Mouse (Mus musculus) limb, embryonic 13.5 days (tissue): ENCODE measurements around the gene Ubxn10. TPM values are rescaled to one million over a fixed set of nuclear protein-coding genes. Genes with fewer than 3 reads are reported as not detected.

Experiments
- ATAC-seq: fragments of 200-750 bp; cut with Nextera tagmentation; 2 replicates; pipeline ENCODE4 v1.8.0; 2017; ENCODE audit warnings: low read depth, moderate number of reproducible peaks, moderate TSS enrichment; ENCODE audit not compliant: low FRiP score
- H3K27ac ChIP-seq: fragments of 300-500 bp; sonication (generic); 2 replicates; pipeline ENCODE4 v1.5.1; 2015; ENCODE audit warnings: inconsistent platforms, mild to moderate bottlenecking, moderate library complexity
- H3K27me3 ChIP-seq: fragments of 300-500 bp; sonication (generic); 2 replicates; pipeline ENCODE4 v1.6.1; 2015; ENCODE audit warnings: mild to moderate bottlenecking, inconsistent platforms
- H3K36me3 ChIP-seq: fragments of 300-500 bp; sonication (generic); 2 replicates; pipeline ENCODE4 v1.6.1; 2015; ENCODE audit warnings: inconsistent platforms, mild to moderate bottlenecking, moderate library complexity
- H3K4me1 ChIP-seq: fragments of 300-500 bp; sonication (generic); 2 replicates; pipeline ENCODE4 v1.6.1; 2015; ENCODE audit warnings: inconsistent platforms
- H3K4me2 ChIP-seq: fragments of 300-500 bp; sonication (generic); replicated peaks from 2 replicates; pipeline ENCODE4 v1.6.1; 2015; ENCODE audit warnings: inconsistent platforms, mild to moderate bottlenecking, moderate library complexity
- H3K4me3 ChIP-seq: fragments of 300-500 bp; sonication (generic); 2 replicates; pipeline ENCODE4 v1.5.1; 2015; ENCODE audit warnings: moderate library complexity, mild to moderate bottlenecking, inconsistent platforms
- H3K9ac ChIP-seq: fragments of 300-500 bp; sonication (generic); 2 replicates; pipeline ENCODE4 v1.6.1; 2015; ENCODE audit warnings: mild to moderate bottlenecking, inconsistent platforms
- H3K9me3 ChIP-seq: fragments of 300-500 bp; sonication (generic); 2 replicates; pipeline ENCODE4 v1.6.1; 2016; ENCODE audit warnings: inconsistent platforms
- WGBS: fragments of 180-500 bp; shearing (Covaris S2); methylation state at CpG from one replicate; pipeline ENCODE4 v1.1.7; 2015; 5-methylcytosine and 5-hydroxymethylcytosine counted together
- polyA plus RNA-seq: library from polyadenylated mRNA; unstranded; fragments of >200 nt; fragmentation: Nextera tagmentation; extraction: Ambion mirVana; gene quantifications from 2 replicates; pipeline ENCODE4 v1.2.1, GENCODE M21; 2015

Gene Ubxn10
- polyA plus RNA-seq, 1 experiment from 2014 or later = 0.84 TPM

DNA sequence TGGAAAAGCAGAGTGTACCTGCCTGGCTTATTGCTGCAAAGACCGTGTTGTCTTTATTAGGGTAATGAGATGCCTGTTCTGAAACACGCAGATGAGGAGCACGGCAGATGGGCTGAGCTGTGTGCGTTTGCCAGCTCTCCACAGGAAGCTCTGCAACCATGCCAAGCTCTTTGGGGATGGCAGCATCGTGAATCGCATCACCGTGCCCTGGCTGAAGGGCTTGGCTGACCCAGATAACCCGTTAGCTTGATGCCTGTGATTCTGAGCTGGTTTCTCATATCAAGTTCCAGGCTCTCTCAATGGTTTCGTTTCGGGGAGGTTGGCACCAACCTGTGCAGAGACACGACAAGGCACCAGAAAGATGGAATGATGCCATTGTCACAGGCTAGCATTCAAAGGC is 26.3 kb downstream of the Ubxn10 start:
- Histone ChIP-seq H3K36me3 (no peaks in the 10 kb centered on the region), H3K27ac (no peak overlapping the region), H3K4me3 (no peak overlapping the region), H3K4me2 (no peak overlapping the region), H3K4me1 (no peaks in the 10 kb centered on the region), H3K27me3 (peaks cover 2% of the 10 kb centered on the region; the same call in 1 of the 2 replicates), H3K9ac (no peak overlapping the region), H3K9me3 (no peaks in the 10 kb centered on the region)
- 87% methylated on average over 11 of the region's 11 CpGs for WGBS
- ATAC-seq = no peak

- Histone ChIP-seq H3K27ac (no peak overlapping the region), H3K36me3 (no peaks in the 10 kb centered on the region), H3K27me3 (peaks cover 2% of the 10 kb centered on the region; the same call in 1 of the 2 replicates), H3K9me3 (no peaks in the 10 kb centered on the region), H3K4me3 (no peak overlapping the region), H3K4me1 (no peaks in the 10 kb centered on the region), H3K4me2 (no peak overlapping the region), H3K9ac (no peak overlapping the region)
- ATAC-seq = no peak
- 75% methylated on average over 7 of the region's 7 CpGs for WGBS
These were observed 27.0 kb downstream of the Ubxn10 start for GRCm38 (mm10) chr4:138709944-138710343.

DNA sequence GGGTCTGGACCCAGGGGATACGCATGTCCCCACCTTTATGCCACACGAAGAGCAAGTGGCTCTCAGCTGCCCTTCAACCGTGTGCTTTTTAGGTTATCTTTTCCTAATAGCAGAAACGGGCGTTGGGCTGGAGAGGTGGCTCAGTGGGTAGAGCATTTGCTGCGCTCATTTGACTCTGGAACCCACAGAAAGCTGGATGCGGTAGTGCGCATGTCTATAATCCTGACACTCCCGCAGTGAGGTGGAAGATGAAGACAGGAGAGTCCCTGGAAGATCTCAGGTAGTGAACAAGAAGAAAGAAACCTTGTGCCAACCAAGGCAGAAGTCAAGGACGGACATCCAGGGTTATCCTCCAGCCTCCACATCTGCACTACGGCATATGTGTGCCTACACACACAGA is 27.7 kb downstream of the Ubxn10 start:
- Histone ChIP-seq H3K36me3 (no peaks in the 10 kb centered on the region), H3K9me3 (no peaks in the 10 kb centered on the region), H3K4me1 (no peaks in the 10 kb centered on the region), H3K27ac (no peak overlapping the region), H3K4me3 (no peak overlapping the region), H3K4me2 (no peak overlapping the region), H3K9ac (no peak overlapping the region), H3K27me3 (peaks cover 2% of the 10 kb centered on the region; the same call in 1 of the 2 replicates)
- WGBS = 78% methylated on average over 11 of the region's 11 CpGs
- no peak for ATAC-seq

DNA sequence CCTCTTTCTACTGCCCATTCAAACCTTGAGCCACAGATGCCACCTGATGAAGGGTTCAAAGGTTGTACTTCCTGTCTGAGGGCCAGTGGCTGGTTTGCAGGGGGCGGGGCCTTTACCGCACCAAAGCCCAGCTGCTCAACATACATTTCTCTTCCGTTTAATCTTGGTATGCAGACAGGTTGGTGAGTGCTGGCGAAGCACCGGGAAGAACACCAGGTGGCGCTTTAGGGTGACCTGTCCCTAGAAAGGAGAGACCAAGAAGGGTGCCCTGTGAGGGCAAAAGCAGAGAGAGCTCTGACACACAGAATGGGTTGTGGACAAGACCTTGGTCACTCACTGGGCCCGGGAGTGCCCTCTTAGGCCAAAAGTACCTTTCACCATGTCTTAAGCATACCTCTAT is 28.3 kb downstream of the Ubxn10 start:
- Histone ChIP-seq H3K27me3 (peaks cover 2% of the 10 kb centered on the region; the same call in 1 of the 2 replicates), H3K4me2 (no peak overlapping the region), H3K36me3 (no peaks in the 10 kb centered on the region), H3K4me3 (no peak overlapping the region), H3K4me1 (no peaks in the 10 kb centered on the region), H3K27ac (no peak overlapping the region), H3K9me3 (no peaks in the 10 kb centered on the region), H3K9ac (no peak overlapping the region)
- 8% methylated on average over 7 of the region's 7 CpGs for WGBS
- no peak for ATAC-seq

DNA sequence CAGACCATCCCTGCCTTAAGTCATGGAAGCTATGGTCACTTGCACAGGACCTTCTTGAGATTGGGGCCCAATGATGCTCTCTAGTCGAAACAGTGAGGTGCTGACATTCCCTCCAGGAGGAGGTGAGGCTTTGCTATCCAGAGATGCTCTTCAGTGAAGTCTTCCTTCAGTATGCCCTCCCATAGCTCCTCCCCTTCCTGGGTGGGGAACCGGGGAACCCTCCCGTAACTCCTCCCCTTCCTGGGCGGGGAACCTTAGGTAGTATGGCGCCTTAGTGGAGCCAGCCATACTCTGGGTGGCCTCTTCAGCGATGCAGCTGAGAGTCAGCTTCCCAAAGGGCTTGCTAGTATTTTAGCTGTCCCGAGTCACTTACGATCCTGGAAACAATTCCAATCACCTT is 30.3 kb downstream of the Ubxn10 start:
- 93% methylated on average over 8 of the region's 8 CpGs for WGBS
- H3K4me2 ChIP-seq = no peak overlapping the region
- H3K4me3 ChIP-seq = no peak overlapping the region
- H3K36me3 ChIP-seq = no peaks in the 10 kb centered on the region
- no peaks in the 10 kb centered on the region for H3K9me3 ChIP-seq
- no peaks in the 10 kb centered on the region for H3K4me1 ChIP-seq
- H3K27ac ChIP-seq = no peak overlapping the region
- H3K27me3 ChIP-seq = no peaks in the 10 kb centered on the region
- ATAC-seq = no peak
- H3K9ac ChIP-seq = no peak overlapping the region

DNA sequence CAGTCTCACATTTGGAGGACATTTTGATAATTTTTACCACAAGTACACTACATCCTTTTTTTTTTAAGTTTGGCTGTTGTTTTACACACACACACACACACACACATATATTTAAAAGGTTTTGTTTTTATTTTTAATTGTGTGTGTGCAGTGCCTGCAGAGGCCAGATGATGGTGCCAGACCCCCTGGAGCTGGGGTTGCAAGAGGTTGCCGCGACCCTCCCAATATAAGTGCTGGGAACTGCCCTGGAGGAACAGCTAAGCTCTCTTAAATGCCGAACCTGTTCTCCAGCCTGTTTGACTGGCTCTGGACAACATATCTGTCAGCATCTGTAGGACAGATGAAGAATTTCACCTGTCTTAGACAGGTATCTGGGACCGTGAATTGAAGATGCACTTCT is 32.8 kb downstream of the Ubxn10 start:
- Histone ChIP-seq H3K9ac (no peak overlapping the region), H3K9me3 (no peaks in the 10 kb centered on the region), H3K4me1 (no peaks in the 10 kb centered on the region), H3K4me2 (no peak overlapping the region), H3K4me3 (no peak overlapping the region), H3K27ac (no peak overlapping the region), H3K27me3 (0 out of 2 replicates have a peak, but pooled peaks cover 3% of the 10 kb centered on the region), H3K36me3 (no peaks in the 10 kb centered on the region)
- 72% methylated on average over 4 of the region's 4 CpGs for WGBS
- ATAC-seq = no peak

GRCm38 (mm10) chr4:138703591-138703990 is 33.4 kb downstream of the Ubxn10 start:
- no peak overlapping the region for H3K27ac ChIP-seq
- 41% methylated on average over 7 of the region's 7 CpGs for WGBS

DNA sequence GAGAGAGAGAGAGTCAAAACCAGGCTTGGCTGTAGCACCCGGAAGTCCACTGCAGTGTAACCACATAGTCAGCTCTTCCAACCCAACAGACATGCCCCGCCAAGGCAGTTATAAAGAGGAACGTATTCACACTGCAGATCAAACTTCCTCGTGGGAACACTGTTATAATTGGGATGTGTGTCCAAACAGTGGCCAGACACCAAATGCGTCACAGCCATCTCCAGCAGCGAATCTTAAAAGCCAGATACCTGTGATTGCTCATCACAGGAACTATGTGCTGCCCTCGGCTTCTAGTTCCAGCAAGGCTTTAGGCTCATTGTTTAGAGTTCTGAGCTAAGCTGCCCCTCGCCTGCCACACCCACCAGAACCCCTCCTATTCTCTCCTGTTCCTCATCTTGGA is 34.4 kb downstream of the Ubxn10 start:
- H3K36me3 ChIP-seq = no peaks in the 10 kb centered on the region
- no peak overlapping the region for H3K27ac ChIP-seq
- 78% methylated on average over 8 of the region's 8 CpGs for WGBS
- no peak overlapping the region for H3K4me2 ChIP-seq
- no peaks in the 10 kb centered on the region for H3K9me3 ChIP-seq
- no peak overlapping the region for H3K9ac ChIP-seq
- H3K4me1 ChIP-seq = no peaks in the 10 kb centered on the region
- H3K27me3 ChIP-seq = 0 out of 2 replicates have a peak, but pooled peaks cover 6% of the 10 kb centered on the region
- H3K4me3 ChIP-seq = no peak overlapping the region
- no peak for ATAC-seq

More at GRCm38 (mm10) chr4:138703591-138703990, 33.4 kb downstream of the Ubxn10 start:
- Histone ChIP-seq H3K36me3 (no peaks in the 10 kb centered on the region), H3K4me1 (no peaks in the 10 kb centered on the region), H3K4me3 (no peak overlapping the region), H3K27me3 (0 out of 2 replicates have a peak, but pooled peaks cover 3% of the 10 kb centered on the region), H3K4me2 (no peak overlapping the region), H3K9ac (no peak overlapping the region), H3K9me3 (no peaks in the 10 kb centered on the region)
- no peak for ATAC-seq

- no peaks in the 10 kb centered on the region for H3K36me3 ChIP-seq
- 66% methylated on average over 2 of the region's 2 CpGs for WGBS
These were observed 34.9 kb downstream of the Ubxn10 start for GRCm38 (mm10) chr4:138702031-138702430.

GRCm38 (mm10) chr4:138701111-138701510 is 35.9 kb downstream of the Ubxn10 start:
- H3K27ac ChIP-seq = no peak overlapping the region
- H3K9me3 ChIP-seq = no peaks in the 10 kb centered on the region
- no peaks in the 10 kb centered on the region for H3K4me1 ChIP-seq
- peaks cover 16% of the 10 kb centered on the region for H3K27me3 ChIP-seq
- H3K36me3 ChIP-seq = no peaks in the 10 kb centered on the region
- H3K4me2 ChIP-seq = no peak overlapping the region
- H3K4me3 ChIP-seq = no peak overlapping the region
- no peak overlapping the region for H3K9ac ChIP-seq
- no peak for ATAC-seq
- WGBS = 62% methylated on average over 8 of the region's 8 CpGs

More at GRCm38 (mm10) chr4:138702031-138702430, 34.9 kb downstream of the Ubxn10 start:
- H3K9ac ChIP-seq = no peak overlapping the region
- no peak overlapping the region for H3K4me3 ChIP-seq
- H3K27ac ChIP-seq = no peak overlapping the region
- peaks cover 7% of the 10 kb centered on the region; the same call in 1 of the 2 replicates for H3K27me3 ChIP-seq
- H3K9me3 ChIP-seq = no peaks in the 10 kb centered on the region
- no peaks in the 10 kb centered on the region for H3K4me1 ChIP-seq
- H3K4me2 ChIP-seq = no peak overlapping the region
- no peak for ATAC-seq

- no peak overlapping the region for H3K4me3 ChIP-seq
- peaks cover 21% of the 10 kb centered on the region for H3K27me3 ChIP-seq
- no peaks in the 10 kb centered on the region for H3K36me3 ChIP-seq
- ATAC-seq = no peak
- no peak overlapping the region for H3K27ac ChIP-seq
- H3K4me2 ChIP-seq = no peak overlapping the region
- 25% methylated on average over 15 of the region's 15 CpGs for WGBS
- no peaks in the 10 kb centered on the region for H3K9me3 ChIP-seq
- no peak overlapping the region for H3K9ac ChIP-seq
- H3K4me1 ChIP-seq = no peaks in the 10 kb centered on the region
These were observed 36.6 kb downstream of the Ubxn10 start for GRCm38 (mm10) chr4:138700184-138700982.

DNA sequence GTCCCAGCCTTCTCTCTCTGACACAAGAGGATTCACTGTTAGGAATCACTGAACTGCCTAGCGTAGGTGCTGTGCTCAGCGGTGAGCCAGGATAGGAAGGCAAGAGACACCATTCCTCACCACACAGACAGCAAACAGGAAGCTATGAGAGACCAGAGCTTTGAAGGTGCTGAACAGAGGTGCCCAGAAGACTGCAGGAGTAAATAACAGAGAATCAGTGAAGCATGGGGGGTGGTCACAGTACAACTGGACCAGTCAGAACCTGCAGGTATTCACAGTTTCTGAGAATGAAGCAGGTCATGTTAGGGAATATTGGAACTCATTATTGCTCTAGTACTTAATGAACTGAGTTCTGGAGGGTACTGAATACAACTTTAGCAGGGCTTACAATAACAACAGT is 38.7 kb downstream of the Ubxn10 start:
- no peak for ATAC-seq
- 56% methylated on average over 2 of the region's 2 CpGs for WGBS
- H3K4me2 ChIP-seq = no peak overlapping the region
- no peaks in the 10 kb centered on the region for H3K36me3 ChIP-seq
- H3K9ac ChIP-seq = no peak overlapping the region
- no peak overlapping the region for H3K27ac ChIP-seq
- H3K27me3 ChIP-seq = peaks cover 39% of the 10 kb centered on the region
- H3K4me3 ChIP-seq = no peak overlapping the region
- no peaks in the 10 kb centered on the region for H3K4me1 ChIP-seq
- H3K9me3 ChIP-seq = no peaks in the 10 kb centered on the region
